Mouse (Mus musculus) heart, adult 2 months (tissue): Measurements from ENCODE around the gene Cul9.

Experiments used
- CTCF ChIP-seq: fragments of 200-600 bp; IDR thresholded peaks from 2 replicates; pipeline ENCODE4 v1.8.1; 2022; ENCODE audit warnings: antibody characterized with exemption, mild to moderate bottlenecking, moderate library complexity
- POLR2A ChIP-seq: fragments of 200-500 bp; IDR thresholded peaks from 2 replicates; pipeline ENCODE4 v1.6.1; 2011; ENCODE audit warnings: mild to moderate bottlenecking, low read depth, low read length, control low read depth; ENCODE audit not compliant: insufficient read depth

DNA sequence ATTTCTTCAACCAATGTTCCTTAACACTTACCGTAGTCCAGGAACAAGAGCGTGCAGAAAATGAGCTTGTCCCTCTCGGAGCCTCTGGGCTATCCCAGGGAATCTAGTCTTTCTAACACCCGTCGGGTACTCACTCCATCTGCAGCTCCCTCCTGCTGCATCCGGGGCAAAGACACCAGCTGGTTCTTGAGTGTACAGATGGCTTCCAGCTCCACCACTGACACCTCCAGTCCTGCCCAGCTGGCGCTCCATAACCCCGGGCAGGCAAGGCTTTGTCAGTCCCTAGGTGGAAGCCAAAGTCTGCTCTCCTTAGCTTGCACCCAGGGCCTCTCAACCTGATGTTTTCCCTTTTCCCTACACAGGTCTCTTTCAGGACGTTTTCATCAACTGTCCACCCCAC, 78.4 kb downstream of the Cul9 start:
- TF ChIP-seq CTCF = no peak
- TF ChIP-seq POLR2A = no peak
